Mouse (Mus musculus) heart, adult 2 months (tissue): ENCODE data around the gene Rarg.

Source experiments
- CTCF ChIP-seq: fragments of 200-600 bp; IDR thresholded peaks from 2 replicates; pipeline ENCODE4 v1.8.1; 2022; ENCODE audit warnings: antibody characterized with exemption, mild to moderate bottlenecking, moderate library complexity
- POLR2A ChIP-seq: fragments of 200-500 bp; IDR thresholded peaks from 2 replicates; pipeline ENCODE4 v1.6.1; 2011; ENCODE audit warnings: mild to moderate bottlenecking, low read depth, low read length, control low read depth; ENCODE audit not compliant: insufficient read depth

DNA sequence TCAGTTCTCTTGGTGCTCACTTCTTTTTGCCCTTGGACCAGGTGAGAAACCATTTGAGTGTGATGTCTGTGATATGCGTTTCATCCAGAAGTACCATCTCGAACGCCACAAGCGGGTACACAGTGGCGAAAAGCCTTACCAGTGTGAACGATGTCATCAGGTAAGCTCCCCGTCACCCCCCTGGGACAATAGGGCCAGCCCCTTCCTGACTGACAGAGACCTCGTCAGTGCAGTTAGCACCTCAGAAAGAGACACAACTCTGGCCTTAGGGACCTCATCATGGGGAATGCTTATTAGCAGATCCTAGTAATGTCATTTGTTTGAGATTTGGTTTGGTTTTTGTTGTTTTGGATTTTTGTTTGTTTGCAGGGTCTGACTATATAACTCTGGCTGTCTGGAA lies 48.2 kb downstream of the Rarg start:
- TF ChIP-seq CTCF (no peak), POLR2A (no peak)
